Mouse (Mus musculus) C2C12 (cell line): Measurements from ENCODE around the gene Selp. TPM values are rescaled to one million over a fixed set of nuclear protein-coding genes. Genes with fewer than 3 reads are reported as not detected.

Source experiments
- H3K27me3 ChIP-seq: one replicate; pipeline ENCODE4 v1.6.1; 2011; ENCODE audit not compliant: control insufficient read depth, insufficient read depth, insufficient read length
- H3K36me3 ChIP-seq: one replicate; pipeline ENCODE4 v1.6.1; 2011; ENCODE audit not compliant: control insufficient read depth, insufficient read depth
- H3K4me3 ChIP-seq: one replicate; pipeline ENCODE4 v1.5.1; 2011; ENCODE audit warnings: mild to moderate bottlenecking, control low read depth; ENCODE audit not compliant: poor library complexity, insufficient read depth, severe bottlenecking
- H3K79me2 ChIP-seq: one replicate; pipeline ENCODE4 v1.6.1; 2011; ENCODE audit not compliant: control insufficient read depth, insufficient read depth
- H3K79me3 ChIP-seq: one replicate; pipeline ENCODE4 v1.6.1; 2011; ENCODE audit warnings: low read depth, control low read depth
- H3ac ChIP-seq: one replicate; pipeline ENCODE3; 2011; ENCODE audit warnings: low read depth; ENCODE audit not compliant: control insufficient read depth, insufficient read length
- CEBPB ChIP-seq: IDR thresholded peaks from one replicate; pipeline ENCODE4 v1.6.1; 2011; ENCODE audit warnings: low read depth, mild to moderate bottlenecking, control low read depth, moderate library complexity
- CTCF ChIP-seq: IDR thresholded peaks from one replicate; pipeline ENCODE4 v1.5.1; 2011; ENCODE audit not compliant: control insufficient read depth, insufficient read depth, insufficient read length
- FOSL1 ChIP-seq: IDR thresholded peaks from one replicate; pipeline ENCODE4 v1.8.0; 2011; ENCODE audit warnings: mild to moderate bottlenecking, low read length; ENCODE audit not compliant: poor library complexity, insufficient read depth, severe bottlenecking
- MAX ChIP-seq: IDR thresholded peaks from one replicate; pipeline ENCODE4 v1.6.1; 2011; ENCODE audit warnings: mild to moderate bottlenecking, control low read depth
- MYOD1 ChIP-seq: IDR thresholded peaks from one replicate; pipeline ENCODE4 v1.6.1; 2011; ENCODE audit warnings: low read depth; ENCODE audit not compliant: control insufficient read depth, insufficient read length
- MYOG ChIP-seq: IDR thresholded peaks from one replicate; pipeline ENCODE4 v1.6.1; 2011; ENCODE audit not compliant: control insufficient read depth, insufficient read length; ENCODE audit errors: extremely low read depth
- USF1 ChIP-seq: IDR thresholded peaks from one replicate; pipeline ENCODE4 v1.6.1; 2011; ENCODE audit warnings: low read depth, mild to moderate bottlenecking, control low read depth, moderate library complexity
- polyA plus RNA-seq: library from polyadenylated mRNA; unstranded; fragments of >200 nt; fragmentation: generic; extraction: Trizol; gene quantifications from one replicate; pipeline ENCODE4 v1.2.1, GENCODE M21; 2012; ENCODE audit warnings: missing spikeins

The Selp gene
- polyA plus RNA-seq, 1 experiment, result 24.1 TPM

DNA sequence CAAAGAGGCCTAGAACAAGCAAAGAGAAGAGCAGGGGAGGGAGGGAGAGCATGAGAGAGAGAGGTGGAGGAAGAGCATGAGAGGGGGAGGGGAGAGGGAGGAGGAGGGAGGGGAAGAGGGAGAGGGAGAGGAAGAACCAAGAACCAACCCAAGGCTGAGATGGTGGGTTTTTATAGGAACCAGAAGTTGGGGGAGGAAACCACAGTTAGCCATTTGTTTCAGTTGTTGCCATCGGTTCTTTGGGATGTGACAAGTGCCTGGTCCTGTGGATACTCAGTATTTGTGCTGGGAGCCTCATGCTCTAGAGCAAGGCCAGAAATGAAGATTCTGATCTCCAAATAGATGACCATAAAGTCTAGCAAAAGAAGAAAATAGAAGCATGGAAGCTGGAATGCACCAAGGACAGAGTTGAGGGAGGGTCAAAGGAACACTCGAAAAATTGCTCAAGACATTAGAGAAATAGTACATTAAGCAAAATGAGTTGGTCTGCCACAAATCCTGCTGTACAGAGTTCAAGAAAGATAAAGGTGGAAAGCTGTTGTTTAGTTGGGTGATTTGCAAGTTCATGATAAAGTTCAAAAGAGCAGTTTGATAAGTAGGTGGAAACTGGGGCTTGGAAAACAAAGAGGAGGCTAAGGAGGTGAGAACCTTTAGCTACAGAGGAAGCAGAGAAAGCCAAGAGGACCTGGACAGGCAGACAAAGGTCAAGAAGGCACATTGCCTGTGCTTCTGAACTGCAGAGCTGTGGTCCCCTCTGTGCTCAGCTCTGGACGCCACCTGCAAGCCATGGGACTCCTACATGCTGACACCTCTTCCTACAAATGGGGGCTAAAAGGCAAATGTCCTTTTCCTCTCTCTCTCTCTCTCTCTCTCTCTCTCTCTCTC, 5.1 kb downstream of the Selp start:
- Histone ChIP-seq H3ac (no peak overlapping the region), H3K36me3 (no peaks in the 10 kb centered on the region), H3K27me3 (no peaks in the 10 kb centered on the region), H3K79me2 (peaks cover 42% of the 10 kb centered on the region), H3K79me3 (peaks cover 6% of the 10 kb centered on the region), H3K4me3 (no peak overlapping the region)
- TF ChIP-seq FOSL1, result no peak
- TF ChIP-seq USF1, result no peak
- TF ChIP-seq MYOG, result no peak
- no peak for TF ChIP-seq CTCF
- no peak for TF ChIP-seq CEBPB
- no peak for TF ChIP-seq MAX
- TF ChIP-seq MYOD1, result no peak

DNA sequence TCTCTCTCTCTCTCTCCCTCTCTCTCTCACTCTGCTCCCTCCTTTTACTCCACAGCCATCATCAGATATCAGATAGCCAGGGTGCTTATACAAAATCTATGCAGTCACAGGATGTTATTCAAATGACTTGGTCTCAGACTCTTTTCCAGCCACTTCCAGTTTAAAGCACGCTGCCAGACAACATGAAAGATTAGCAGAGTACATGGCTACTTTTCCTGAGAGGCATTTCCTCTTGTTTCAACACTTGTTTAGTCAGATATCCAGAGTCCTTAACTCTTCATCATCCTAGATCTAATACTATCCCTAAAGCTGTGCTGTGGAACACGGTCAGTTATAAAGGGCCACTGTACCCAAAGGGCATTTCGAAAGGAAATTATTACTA, 5.7 kb downstream of the Selp start:
- no peak overlapping the region for H3ac ChIP-seq
- H3K27me3 ChIP-seq, result no peaks in the 10 kb centered on the region
- no peaks in the 10 kb centered on the region for H3K36me3 ChIP-seq
- no peak overlapping the region for H3K4me3 ChIP-seq
- no peak for TF ChIP-seq MYOG
- TF ChIP-seq CTCF, result no peak
- TF ChIP-seq CEBPB, result no peak
- H3K79me2 ChIP-seq, result peaks cover 42% of the 10 kb centered on the region
- H3K79me3 ChIP-seq, result peaks cover 6% of the 10 kb centered on the region

DNA sequence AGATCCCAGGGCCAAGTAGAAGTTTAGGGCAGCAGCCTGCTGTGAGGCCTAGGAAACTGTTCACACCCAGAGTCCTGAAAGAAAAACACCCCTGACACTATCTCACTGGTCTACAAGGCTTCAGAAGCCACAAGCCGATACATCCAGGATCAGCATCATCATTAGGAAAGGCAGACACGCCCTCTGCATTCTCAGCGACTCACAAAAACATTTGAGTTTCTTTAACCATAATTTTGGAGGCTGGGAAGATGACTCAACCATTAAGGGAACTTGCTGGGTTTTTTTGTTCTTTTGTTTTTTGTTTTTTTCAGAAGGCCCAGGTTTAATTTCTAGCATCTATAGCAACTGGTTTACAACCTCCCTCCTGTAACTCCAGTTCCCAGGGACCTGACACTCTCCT, 8.8 kb downstream of the Selp start:
- Histone ChIP-seq H3K27me3 (no peaks in the 10 kb centered on the region), H3K36me3 (peaks cover 6% of the 10 kb centered on the region), H3K4me3 (no peak overlapping the region), H3K79me2 (peaks cover 21% of the 10 kb centered on the region), H3ac (no peak overlapping the region), H3K79me3 (peaks cover 6% of the 10 kb centered on the region)
- TF ChIP-seq MAX (no peak), USF1 (no peak), FOSL1 (no peak), CEBPB (no peak), MYOD1 (no peak), MYOG (no peak), CTCF (no peak)

DNA sequence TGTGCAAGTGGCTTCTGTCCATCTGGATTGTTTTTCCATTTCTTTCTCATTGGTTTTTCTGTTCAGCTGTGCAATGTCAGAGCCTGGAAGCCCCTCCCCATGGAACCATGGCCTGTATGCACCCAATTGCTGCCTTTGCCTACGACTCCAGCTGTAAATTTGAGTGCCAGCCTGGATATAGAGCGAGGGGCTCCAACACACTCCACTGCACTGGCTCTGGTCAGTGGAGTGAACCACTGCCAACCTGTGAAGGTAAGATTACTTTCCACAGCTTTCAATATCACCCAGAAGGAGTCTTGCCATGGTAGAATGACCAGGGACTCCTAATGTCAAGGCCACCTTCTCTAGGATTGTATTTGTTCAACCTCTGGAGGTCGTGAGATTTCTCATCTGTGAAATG, 14.9 kb downstream of the Selp start:
- Histone ChIP-seq H3K79me3 (no peaks in the 10 kb centered on the region), H3ac (no peak overlapping the region), H3K4me3 (no peak overlapping the region), H3K79me2 (no peaks in the 10 kb centered on the region), H3K36me3 (peaks cover 6% of the 10 kb centered on the region), H3K27me3 (no peaks in the 10 kb centered on the region)
- no peak for TF ChIP-seq CTCF
- no peak for TF ChIP-seq USF1
- no peak for TF ChIP-seq MAX
- TF ChIP-seq MYOD1, result no peak
- no peak for TF ChIP-seq CEBPB
- no peak for TF ChIP-seq MYOG
- TF ChIP-seq FOSL1, result no peak

DNA sequence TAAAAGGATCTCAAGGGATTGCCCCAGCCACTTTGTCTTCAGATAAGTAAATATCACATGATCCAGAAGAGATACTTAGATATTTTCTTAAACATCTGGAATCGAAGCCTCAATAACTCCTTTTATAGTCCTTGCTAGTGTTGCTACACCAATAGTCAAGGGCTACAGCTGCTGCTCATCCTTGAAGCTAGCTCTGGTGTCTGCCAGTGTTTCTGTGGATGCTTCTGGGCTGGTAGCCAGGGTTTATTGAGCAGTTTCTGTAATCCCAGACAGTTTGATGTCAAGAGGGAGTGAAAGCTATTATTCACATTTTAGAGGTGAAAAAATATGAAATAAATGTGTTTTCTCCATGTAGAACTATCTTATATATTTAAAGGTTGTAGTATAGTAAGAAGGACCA, 17.5 kb downstream of the Selp start:
- Histone ChIP-seq H3K4me3 (no peak overlapping the region), H3K79me2 (no peaks in the 10 kb centered on the region), H3ac (no peak overlapping the region), H3K79me3 (no peaks in the 10 kb centered on the region), H3K27me3 (no peaks in the 10 kb centered on the region), H3K36me3 (peaks cover 6% of the 10 kb centered on the region)
- no peak for TF ChIP-seq MYOD1
- TF ChIP-seq CEBPB, result no peak
- TF ChIP-seq USF1, result no peak
- TF ChIP-seq CTCF, result no peak
- TF ChIP-seq FOSL1, result no peak
- no peak for TF ChIP-seq MAX
- no peak for TF ChIP-seq MYOG

DNA sequence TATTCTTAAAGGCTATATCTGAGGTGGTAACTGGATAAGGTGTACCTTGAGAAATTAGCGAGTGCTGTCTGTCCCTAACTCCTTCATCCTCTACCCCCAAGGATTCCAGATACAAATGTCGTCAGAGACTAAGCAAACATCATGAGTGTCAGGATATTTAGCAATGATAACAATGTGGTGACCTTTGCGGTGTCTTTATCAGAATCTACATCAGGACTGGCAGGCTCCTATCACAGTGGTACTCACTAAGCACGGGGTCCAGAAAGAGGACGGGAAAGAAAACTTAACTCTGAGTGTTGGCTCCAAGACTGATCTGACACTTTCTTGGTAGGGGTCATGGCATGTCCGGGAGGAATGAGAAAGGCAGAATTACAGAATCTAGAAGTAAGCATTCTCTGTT, 19.0 kb downstream of the Selp start:
- Histone ChIP-seq H3K79me3 (no peaks in the 10 kb centered on the region), H3K4me3 (no peak overlapping the region), H3ac (no peak overlapping the region), H3K27me3 (no peaks in the 10 kb centered on the region), H3K36me3 (peaks cover 8% of the 10 kb centered on the region), H3K79me2 (no peaks in the 10 kb centered on the region)
- no peak for TF ChIP-seq USF1
- no peak for TF ChIP-seq MYOG
- no peak for TF ChIP-seq MAX
- no peak for TF ChIP-seq CEBPB
- no peak for TF ChIP-seq FOSL1
- TF ChIP-seq MYOD1, result no peak
- no peak for TF ChIP-seq CTCF
